Mouse (Mus musculus): ENCODE measurements around the gene Polr2h. TPM values are rescaled to one million over a fixed set of nuclear protein-coding genes. Genes with fewer than 3 reads are reported as not detected.

The Polr2h gene
- polyA plus RNA-seq, 1 experiment from 2014 or later, result 38.4 TPM

DNA sequence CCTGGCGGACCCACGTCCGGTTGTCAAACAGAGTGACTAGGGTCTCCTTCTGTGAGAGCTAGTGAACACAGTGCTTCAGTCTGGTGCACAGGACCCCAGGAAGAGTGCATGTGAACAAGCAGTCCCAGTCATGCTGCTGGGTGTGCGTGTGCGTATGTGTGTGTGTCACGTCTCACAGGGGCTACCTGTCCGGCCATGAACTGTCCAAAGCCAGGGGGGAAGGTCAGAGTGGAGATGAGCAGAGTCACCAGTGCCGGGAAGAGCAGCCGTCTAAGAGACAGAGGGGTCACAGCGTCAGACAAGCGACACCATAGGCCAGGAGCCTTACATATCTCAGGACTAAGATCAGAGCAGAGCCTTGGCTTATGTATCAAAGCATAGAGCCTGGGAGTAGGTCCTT, 7.1 kb upstream of the Polr2h start:
- H3K27me3 ChIP-seq, result no peaks in the 10 kb centered on the region
- DNase-seq (ENCODE audit: low read depth, low spot score) (no peak), ATAC-seq (no peak)
- TF ChIP-seq CTCF (IDR thresholded peaks at IDR 0.05), result no peak
- in situ Hi-C loops (cut with MboI; ENCODE audit: low pct_unique_long_range_greater_than_20kb), result loop anchor here (25.0 kb wide), 1 partner anchor 1552 kb away; the partner anchor contains the start of gene Tra2b
- ChIA-PET CTCF (interaction anchor here (1.1 to 2.1 kb wide), 5 partner anchors 12 to 53 kb away, joined by 3 to 8 read pairs (median 5); no protein-coding TSS in a partner anchor), POLR2A (interaction anchor here (0.5 kb wide), 1 partner anchor 928 kb away, joined by 4 read pairs; no protein-coding TSS in a partner anchor)

DNA sequence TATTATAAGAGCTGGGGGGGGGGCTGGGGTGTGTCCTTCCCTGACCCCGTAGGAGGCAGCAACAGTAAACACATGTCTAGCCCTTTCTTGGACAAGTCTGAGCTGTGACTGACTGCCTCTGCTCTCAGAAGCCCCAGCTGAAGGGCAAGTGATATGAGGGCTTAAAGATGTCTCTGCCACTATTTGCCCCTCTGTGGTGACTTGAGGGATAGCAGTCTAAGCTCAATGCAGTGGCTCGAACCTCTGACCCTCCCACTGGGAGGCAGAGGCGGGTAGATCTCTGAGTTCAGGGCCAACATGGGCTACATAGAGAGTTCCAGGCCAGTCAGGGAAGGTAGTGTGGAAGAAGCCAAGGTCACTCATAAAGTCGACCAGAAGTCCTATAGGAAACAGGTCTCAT, 6.7 kb upstream of the Polr2h start:
- in situ Hi-C loops (cut with MboI; ENCODE audit: low pct_unique_long_range_greater_than_20kb), result loop anchor here (25.0 kb wide), 1 partner anchor 1551 kb away; the partner anchor contains the start of gene Tra2b
- H3K27me3 ChIP-seq, result no peaks in the 10 kb centered on the region
- DNase-seq (ENCODE audit: low read depth, low spot score), result no peak
- POLR2A ChIA-PET, result interaction anchor here (0.6 kb wide), 1 partner anchor 621 kb away, joined by 4 read pairs; no protein-coding TSS in a partner anchor
- CTCF ChIA-PET, result interaction anchor here (1.1 to 1.7 kb wide), 4 partner anchors 28 to 52 kb away, joined by 3 to 6 read pairs (median 4); no protein-coding TSS in a partner anchor
- ATAC-seq, result no peak
- no peak for TF ChIP-seq CTCF (IDR thresholded peaks at IDR 0.05)

DNA sequence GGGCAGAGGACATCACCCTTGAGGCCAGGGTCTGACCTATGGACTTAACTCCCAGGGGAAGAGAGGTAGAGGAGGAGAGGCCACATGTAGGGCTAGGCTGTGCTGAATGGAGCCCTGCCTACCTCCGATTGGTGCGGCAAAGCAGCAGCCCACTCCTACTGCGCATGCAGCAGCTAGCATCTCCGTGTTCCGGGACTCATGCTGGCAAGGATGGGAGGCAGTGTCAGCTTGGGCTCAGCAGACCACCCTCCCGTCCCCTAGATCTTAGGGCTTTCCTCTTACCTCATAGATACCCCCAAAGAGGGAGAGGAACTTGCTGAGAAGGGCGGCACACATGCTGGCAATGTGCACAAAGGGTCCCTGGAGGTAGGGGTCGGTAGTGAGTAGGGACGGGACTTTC, 5.3 kb upstream of the Polr2h start:
- ATAC-seq (no peak), DNase-seq (ENCODE audit: low read depth, low spot score) (no peak)
- H3K27me3 ChIP-seq, result no peaks in the 10 kb centered on the region
- ChIA-PET POLR2A (no interaction called here), CTCF (interaction anchor here (1.1 kb wide), 1 partner anchor 9 kb away, joined by 3 read pairs; no protein-coding TSS in a partner anchor)
- no peak for TF ChIP-seq CTCF (IDR thresholded peaks at IDR 0.05)
- in situ Hi-C loops (cut with MboI; ENCODE audit: low pct_unique_long_range_greater_than_20kb), result loop anchor here (25.0 kb wide), 1 partner anchor 1550 kb away; the partner anchor contains the start of gene Tra2b

DNA sequence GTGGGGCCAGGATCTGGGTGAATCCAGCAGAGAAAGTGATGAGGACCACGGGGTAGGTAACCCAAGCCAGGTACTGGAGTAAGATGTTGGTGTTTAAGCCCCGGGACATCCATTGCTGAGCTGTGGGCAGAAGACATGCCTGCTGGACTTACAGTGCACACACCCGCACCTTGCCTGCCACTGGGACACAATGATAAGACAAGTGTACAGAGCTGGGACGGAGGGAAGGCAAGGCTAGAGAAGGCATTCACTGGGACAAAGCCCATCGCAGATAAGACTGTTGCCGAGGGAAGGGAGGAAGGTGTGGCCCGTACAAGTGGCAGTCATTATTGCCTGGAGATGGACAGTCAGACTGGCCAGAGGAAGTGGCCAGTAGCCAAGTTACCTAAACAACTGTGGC, 4.6 kb upstream of the Polr2h start:
- ChIA-PET POLR2A (no interaction called here), CTCF (interaction anchor here (1.1 kb wide), 1 partner anchor 9 kb away, joined by 3 read pairs; no protein-coding TSS in a partner anchor)
- ATAC-seq (no peak), DNase-seq (ENCODE audit: low read depth, low spot score) (no peak)
- no peaks in the 10 kb centered on the region for H3K27me3 ChIP-seq
- TF ChIP-seq CTCF (IDR thresholded peaks at IDR 0.05), result no peak
- in situ Hi-C loops (cut with MboI; ENCODE audit: low pct_unique_long_range_greater_than_20kb), result loop anchor here (25.0 kb wide), 1 partner anchor 1549 kb away; the partner anchor contains the start of gene Tra2b

DNA sequence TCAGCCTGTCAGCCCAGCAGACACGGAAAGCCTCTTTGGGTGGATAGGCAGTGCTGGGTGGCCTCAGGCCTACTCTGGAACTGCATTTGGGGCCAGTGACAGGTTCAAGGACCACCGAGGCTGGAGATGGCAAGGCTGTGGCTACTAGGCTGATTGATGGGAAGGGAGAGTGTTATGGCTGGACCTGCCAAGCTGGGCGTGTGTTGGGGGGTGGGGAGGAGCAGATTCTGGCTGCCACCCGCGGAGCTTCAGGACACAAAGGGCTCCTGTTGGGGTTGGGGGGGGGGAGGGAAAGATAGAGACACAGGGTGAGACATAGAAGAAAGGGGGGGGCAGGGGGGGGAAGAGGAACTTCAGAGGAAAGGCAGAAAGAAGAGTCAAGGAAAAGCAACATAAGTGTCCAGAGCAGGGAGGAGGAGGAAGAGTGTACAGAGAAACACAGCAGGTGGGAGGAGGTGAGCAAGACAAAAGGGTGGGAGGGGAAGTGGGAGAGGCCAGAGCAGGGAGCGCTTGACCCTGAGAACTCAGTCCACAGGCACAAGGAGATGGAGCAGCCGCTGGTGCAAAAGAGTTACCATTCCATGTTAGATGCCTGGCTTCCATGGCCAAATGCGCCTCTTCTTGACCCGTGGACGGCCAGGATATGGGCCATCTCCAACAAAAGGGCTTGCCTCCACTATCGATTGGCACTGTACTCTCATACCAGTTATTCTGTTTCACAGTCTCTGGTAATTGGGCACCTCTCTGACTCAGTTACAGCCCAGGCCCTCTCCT, 3.0 kb upstream of the Polr2h start:
- no peak for TF ChIP-seq CTCF (IDR thresholded peaks at IDR 0.05)
- in situ Hi-C loops (cut with MboI; ENCODE audit: low pct_unique_long_range_greater_than_20kb), result loop anchor here (25.0 kb wide), 1 partner anchor 1548 kb away; the partner anchor contains the start of gene Tra2b
- ATAC-seq, result no peak
- no peaks in the 10 kb centered on the region for H3K27me3 ChIP-seq
- DNase-seq (ENCODE audit: low read depth, low spot score), result no peak
- POLR2A ChIA-PET, result interaction anchor here (1.0 to 1.6 kb wide), 3 partner anchors 10 to 46 kb away, joined by 3 to 6 read pairs (median 3); partner anchors contain the start of gene Eif4g1
- CTCF ChIA-PET, result interaction anchor here (1.2 to 1.6 kb wide), 2 partner anchors 12 to 13 kb away, joined by 3 read pairs; no protein-coding TSS in a partner anchor

DNA sequence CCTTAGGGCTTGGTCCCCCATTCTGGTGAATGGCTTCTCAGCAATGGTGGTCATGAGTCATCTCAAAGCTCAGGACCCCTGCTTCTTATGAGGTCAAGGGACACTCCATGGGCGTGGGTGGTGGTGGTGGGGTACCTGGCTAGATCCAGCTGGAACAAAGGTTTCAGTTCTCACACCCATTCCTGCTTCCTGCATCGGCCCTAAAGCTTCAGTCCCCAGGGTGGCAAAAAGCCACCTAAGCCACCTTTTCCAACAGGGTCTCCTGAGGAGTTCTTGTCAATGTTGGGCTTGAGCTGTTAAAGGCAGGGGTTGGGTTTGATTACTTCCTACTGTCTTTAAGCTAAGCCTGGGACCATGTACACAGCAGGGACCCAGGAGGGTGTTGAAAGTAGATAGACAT, 2.3 kb upstream of the Polr2h start:
- no peaks in the 10 kb centered on the region for H3K27me3 ChIP-seq
- in situ Hi-C loops (cut with MboI; ENCODE audit: low pct_unique_long_range_greater_than_20kb), result loop anchor here (25.0 kb wide), 1 partner anchor 1547 kb away; the partner anchor contains the start of gene Tra2b
- POLR2A ChIA-PET, result interaction anchor here (0.6 to 1.6 kb wide), 3 partner anchors 11 to 174 kb away, joined by 3 to 6 read pairs (median 3); partner anchors contain the start of gene Eif4g1
- TF ChIP-seq CTCF (IDR thresholded peaks at IDR 0.05), result no peak
- DNase-seq (ENCODE audit: low read depth, low spot score) (no peak), ATAC-seq (no peak)
- CTCF ChIA-PET, result interaction anchor here (1.2 to 1.6 kb wide), 2 partner anchors 12 to 14 kb away, joined by 3 read pairs; no protein-coding TSS in a partner anchor

DNA sequence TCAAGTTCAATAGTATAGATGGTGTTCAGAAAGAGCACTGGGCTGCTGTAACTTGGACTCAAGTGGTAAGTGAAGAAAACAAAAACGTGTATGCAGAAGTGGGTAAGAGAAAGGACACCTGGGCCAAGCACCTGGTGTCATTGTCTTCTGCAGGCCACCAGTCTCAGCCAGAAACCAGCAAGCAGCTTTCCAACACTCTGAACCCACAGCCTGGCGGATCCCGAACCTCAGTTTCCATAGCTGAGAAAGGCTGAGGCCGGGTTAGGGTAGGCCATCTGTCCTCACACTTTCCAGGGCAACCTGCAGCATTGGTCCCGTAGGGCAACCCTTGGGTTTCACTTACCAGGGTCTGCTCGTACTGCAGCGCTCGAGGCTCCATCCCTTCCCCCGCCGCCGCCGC, 1.9 kb upstream of the Polr2h start:
- no peak for TF ChIP-seq CTCF (IDR thresholded peaks at IDR 0.05)
- no peaks in the 10 kb centered on the region for H3K27me3 ChIP-seq
- in situ Hi-C loops (cut with MboI; ENCODE audit: low pct_unique_long_range_greater_than_20kb), result loop anchor here (25.0 kb wide), 1 partner anchor 1547 kb away; the partner anchor contains the start of gene Tra2b
- DNase-seq (ENCODE audit: low read depth, low spot score) (no peak), ATAC-seq (no peak)
- ChIA-PET POLR2A (interaction anchor here (0.6 to 1.6 kb wide), 3 partner anchors 11 to 175 kb away, joined by 3 to 6 read pairs (median 3); partner anchors contain the start of gene Eif4g1), CTCF (interaction anchor here (1.2 to 1.6 kb wide), 2 partner anchors 13 to 14 kb away, joined by 3 read pairs; no protein-coding TSS in a partner anchor)

DNA sequence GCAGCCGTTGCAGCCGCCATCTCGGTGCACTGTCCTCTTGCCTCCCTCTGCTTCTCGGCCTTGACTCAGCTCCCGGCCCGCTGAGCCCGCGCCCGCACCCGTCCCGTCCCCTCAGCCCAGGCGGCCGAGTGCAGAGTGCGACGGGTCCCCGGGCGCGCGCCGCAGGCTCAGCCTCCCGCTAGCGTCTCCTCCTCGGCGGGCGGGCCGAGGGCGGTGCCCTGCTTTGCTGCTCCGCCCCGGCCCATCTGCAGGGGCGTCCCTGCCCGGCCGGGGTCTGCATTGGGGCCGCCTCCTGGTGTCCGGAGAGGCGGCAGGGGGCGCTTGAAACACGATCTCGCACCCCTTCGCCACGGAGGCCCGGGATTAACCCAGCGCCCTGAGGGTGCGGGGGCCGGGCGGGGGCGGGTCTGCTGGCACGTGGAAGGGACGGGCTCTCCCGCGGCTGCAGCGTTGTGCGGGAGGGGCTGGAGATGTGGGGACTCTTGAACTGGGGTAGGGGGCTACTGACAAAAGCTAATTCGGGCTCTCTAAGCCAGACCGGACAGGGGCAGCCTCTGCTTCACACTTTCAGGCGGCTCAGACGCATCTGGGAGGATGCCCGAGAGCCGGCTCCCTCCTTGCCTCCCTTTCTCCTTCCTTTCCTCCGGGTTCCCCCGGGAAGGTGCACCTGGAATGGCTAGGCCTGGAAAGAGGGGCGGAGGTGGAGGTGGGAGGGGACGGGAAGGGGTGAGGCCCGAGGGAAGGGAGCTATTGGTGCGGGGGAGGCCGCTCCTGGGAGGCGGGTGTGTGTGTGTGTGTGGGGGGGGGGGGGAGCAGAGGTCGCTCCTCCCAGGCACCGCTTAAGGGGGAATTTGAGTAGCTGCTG, 1.3 kb upstream of the Polr2h start:
- no peaks in the 10 kb centered on the region for H3K27me3 ChIP-seq
- in situ Hi-C loops (cut with MboI; ENCODE audit: low pct_unique_long_range_greater_than_20kb), result loop anchor here (25.0 kb wide), 1 partner anchor 1546 kb away; the partner anchor contains the start of gene Tra2b
- ATAC-seq (peak; percentile 62), DNase-seq (ENCODE audit: low read depth, low spot score) (no peak)
- POLR2A ChIA-PET, result interaction anchor here (0.6 to 1.6 kb wide), 6 partner anchors 12 to 175 kb away, joined by 3 to 6 read pairs (median 3); partner anchors contain the start of gene Abcf3
- CTCF ChIA-PET, result interaction anchor here (1.2 to 3.2 kb wide), 3 partner anchors 15 to 46 kb away, joined by 3 to 16 read pairs (median 4); no protein-coding TSS in a partner anchor
- no peak for TF ChIP-seq CTCF (IDR thresholded peaks at IDR 0.05)

DNA sequence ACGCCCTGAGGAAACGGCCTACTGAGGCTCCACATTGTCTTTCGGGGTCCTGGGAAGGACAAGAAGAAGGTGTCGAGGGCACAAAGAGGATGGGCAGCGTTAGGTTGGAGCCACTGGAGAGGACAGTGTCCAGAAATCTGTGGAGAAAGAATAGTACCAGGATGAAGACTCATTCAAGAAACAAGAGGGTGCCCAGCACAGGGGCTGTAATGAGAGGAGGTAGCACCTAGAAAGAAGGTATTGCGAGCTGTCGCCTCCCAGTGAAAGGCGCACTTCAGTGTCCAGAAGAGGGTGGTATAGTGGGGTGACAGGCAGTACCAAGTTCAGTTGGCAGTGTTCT, 654 bp upstream of the Polr2h start:
- TF ChIP-seq CTCF (IDR thresholded peaks at IDR 0.05), result no peak
- no peak for ATAC-seq
- no peaks in the 10 kb centered on the region for H3K27me3 ChIP-seq
- in situ Hi-C loops (cut with MboI; ENCODE audit: low pct_unique_long_range_greater_than_20kb), result loop anchor here (25.0 kb wide), 1 partner anchor 1545 kb away; the partner anchor contains the start of gene Tra2b
- CTCF ChIA-PET, result interaction anchor here (0.9 to 3.2 kb wide), 4 partner anchors 12 to 48 kb away, joined by 3 to 16 read pairs (median 4); no protein-coding TSS in a partner anchor
- POLR2A ChIA-PET, result interaction anchor here (0.8 to 1.3 kb wide), 6 partner anchors 27 to 169 kb away, joined by 3 to 4 read pairs (median 3); partner anchors contain the start of gene Abcf3
- DNase-seq (ENCODE audit: low read depth, low spot score), result no peak

Data from Patski (cell line).